Mouse (Mus musculus) left cerebral cortex, postnatal 14 days (tissue): ENCODE measurements around the gene Ick. TPM values are rescaled to one million over a fixed set of nuclear protein-coding genes. Genes with fewer than 3 reads are reported as not detected.
"Not testable (repeated sequence)": the region's sequence is repeated elsewhere in the genome, so short reads cannot be mapped to it uniquely, and the experiment has no call there.

Experiments
- DNase-seq, 2 experiments: peaks; one replicate each; pipeline ENCODE4 v3.0.0; 2021 to 2022; ENCODE audit warnings: low spot score in 2 of 2, mixed read lengths in 1 of 2
- intact Hi-C: fragments of 180-260 bp; cut with DNase I; formaldehyde crosslinking; loops from one replicate; pipeline ENCODE4 v1.15.1; 2025
- total RNA-seq, 2 experiments: library from RNA; stranded (reverse); gene quantifications; 2 replicates each; pipeline ENCODE4 v1.2.3; 2021

The Ick gene
- total RNA-seq, 2 experiments from 2014 or later, result 23.1 to 23.2 TPM

DNA sequence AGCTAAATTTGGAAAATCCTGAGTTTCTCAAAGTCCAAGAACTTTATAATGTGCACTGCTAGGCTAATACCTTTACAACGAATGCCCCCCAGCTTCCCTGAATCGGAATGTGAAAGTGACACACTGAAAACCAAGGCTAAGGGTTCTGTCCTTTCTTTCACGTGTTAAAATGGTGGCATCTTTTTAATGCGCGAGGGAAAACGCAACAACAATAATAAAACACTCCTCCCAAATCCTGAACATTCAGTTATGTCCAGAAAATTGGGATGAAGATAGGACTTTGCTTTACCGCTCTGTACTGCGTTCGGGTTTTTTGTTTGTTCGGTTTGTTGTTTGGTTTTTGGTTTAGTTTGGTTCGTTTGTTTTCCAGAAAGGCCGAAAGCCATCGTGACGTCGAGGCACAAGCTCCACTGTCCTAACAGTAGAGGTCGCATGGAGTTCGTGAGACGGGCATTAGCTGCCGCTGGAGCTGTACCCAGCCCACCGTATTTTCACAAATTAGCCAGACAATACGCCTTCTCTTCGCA is 67.3 kb downstream of the Ick start:
- DNase-seq, result peak; percentile 60 to 68
- intact Hi-C loops, result no loop called here

- peak; percentile 18 to 29 for DNase-seq
- intact Hi-C loops, result loop anchor here (1.0 kb wide), 1 partner anchor 8 kb away; no protein-coding TSS in a partner anchor
These were observed 67.8 kb downstream of the Ick start for GRCm38 (mm10) chr9:78176831-78177230.

GRCm38 (mm10) chr9:78178197-78178596 is 69.2 kb downstream of the Ick start:
- intact Hi-C loops, result no loop called here
- DNase-seq, result no peak

DNA sequence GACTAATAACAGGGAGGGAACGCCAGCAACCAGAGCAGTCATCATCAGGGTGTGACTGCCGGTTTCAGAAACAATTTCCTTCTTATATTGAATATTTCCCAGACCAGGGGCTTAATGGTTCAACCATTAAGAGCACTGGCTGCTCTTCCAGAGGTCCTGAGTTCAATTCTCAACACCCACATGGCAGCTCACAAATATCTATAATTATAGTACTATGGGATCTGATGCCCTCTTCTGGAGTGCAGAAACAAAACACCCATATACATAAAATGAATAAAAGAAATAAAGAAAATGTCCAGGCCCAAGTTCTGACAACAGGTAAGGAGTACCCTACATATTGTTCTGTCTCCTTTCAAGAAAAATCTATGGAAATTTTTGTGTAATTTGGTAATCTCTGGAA is 70.1 kb downstream of the Ick start:
- DNase-seq, result no peak
- intact Hi-C loops, result no loop called here

GRCm38 (mm10) chr9:78182474-78182873 is 73.5 kb downstream of the Ick start, which contains the start of gene Gsta4:
Gene Gsta4 (plus strand): TSS chr9:78182774.
- intact Hi-C loops, result not testable (repeated sequence)

GRCm38 (mm10) chr9:78185686-78186085 is 76.7 kb downstream of the Ick start:
- no peak for DNase-seq
- intact Hi-C loops, result loop anchor here (1.0 kb wide), 1 partner anchor 8 kb away; no protein-coding TSS in a partner anchor

More at GRCm38 (mm10) chr9:78182474-78182873, 73.5 kb downstream of the Ick start, which contains the start of gene Gsta4:
- not testable (repeated sequence) for DNase-seq

- intact Hi-C loops, result no loop called here
- no peak for DNase-seq
These were observed 79.9 kb downstream of the Ick start for GRCm38 (mm10) chr9:78188910-78189309.

DNA sequence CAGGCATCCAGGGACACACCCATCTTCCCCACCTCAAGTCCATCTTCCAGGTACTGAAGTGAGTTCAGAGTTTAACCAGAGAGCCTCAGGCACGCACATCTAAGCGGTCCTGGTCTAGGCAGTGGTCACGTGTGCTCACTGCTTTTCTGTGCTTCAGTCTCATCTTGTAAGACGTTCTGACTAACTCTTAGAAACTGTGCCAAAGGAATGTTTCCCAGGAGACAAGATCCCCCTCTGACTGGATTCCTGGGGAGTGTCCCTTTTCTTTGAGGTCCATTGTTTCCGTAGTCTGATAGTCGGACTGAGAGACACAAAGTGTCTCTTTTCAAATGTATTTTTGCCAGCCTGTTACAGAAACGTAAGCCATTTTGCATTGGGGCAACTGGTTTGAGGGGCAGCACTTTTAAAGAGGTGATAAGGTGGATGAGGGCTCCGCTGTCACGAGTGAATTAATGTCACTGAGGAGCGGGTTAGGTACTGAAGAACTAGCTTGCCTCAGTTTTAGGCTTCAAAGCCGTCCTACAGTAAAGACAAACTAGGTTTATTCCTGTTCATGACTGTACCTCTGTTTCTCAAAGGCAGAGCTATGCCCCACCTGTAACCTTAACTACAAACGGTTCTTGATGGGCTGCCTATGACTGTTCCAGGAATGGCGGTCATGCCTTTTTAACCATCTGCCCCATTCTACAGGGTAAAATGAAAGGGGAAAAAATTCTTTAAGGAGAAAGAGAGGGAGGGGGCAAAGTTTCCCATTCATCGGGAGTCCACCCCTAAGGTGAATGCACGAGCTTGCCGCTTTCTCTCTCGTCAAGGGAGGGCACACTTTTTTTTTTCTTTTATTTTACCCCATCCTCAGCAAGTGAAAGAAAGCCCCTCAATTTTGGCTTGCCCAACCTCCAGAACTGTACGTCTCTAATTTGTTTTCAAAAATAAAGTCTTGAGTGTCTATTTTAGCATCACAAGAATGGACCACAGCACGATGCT is 82.0 kb downstream of the Ick start:
- intact Hi-C loops, result loop anchor here (5.0 to 10.0 kb wide), 2 partner anchors 79 to 254 kb away; partner anchors contain the start of genes Cgas, Gm17324 and Mto1

DNA sequence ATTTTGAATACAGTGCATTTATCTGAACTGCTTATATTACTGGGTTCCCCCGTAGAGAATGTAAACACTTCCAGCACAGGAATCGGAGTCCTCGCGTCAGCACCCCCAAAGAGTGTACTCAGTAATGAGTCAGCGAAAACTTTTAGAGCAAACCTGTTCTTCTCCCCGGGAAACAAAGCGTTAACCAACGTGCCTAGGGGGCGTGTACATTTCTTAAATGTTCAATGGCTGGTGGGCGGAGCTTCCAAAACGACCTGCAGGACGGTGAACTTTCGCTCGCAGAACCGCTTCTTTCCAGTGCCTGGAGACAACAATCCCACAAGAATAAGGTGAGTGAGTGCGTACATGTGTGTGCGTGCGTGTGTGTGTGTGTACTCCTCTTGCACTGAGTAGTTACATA is 82.7 kb downstream of the Ick start:
- DNase-seq, result peak; percentile 31 to 38
- intact Hi-C loops, result loop anchor here (5.0 to 10.0 kb wide), 2 partner anchors 79 to 253 kb away; partner anchors contain the start of genes Cgas, Gm17324 and Mto1

More for the DNA sequence above, 82.0 kb downstream of the Ick start:
- DNase-seq, result peak in 1 of 2 experiments; percentile 54

DNA sequence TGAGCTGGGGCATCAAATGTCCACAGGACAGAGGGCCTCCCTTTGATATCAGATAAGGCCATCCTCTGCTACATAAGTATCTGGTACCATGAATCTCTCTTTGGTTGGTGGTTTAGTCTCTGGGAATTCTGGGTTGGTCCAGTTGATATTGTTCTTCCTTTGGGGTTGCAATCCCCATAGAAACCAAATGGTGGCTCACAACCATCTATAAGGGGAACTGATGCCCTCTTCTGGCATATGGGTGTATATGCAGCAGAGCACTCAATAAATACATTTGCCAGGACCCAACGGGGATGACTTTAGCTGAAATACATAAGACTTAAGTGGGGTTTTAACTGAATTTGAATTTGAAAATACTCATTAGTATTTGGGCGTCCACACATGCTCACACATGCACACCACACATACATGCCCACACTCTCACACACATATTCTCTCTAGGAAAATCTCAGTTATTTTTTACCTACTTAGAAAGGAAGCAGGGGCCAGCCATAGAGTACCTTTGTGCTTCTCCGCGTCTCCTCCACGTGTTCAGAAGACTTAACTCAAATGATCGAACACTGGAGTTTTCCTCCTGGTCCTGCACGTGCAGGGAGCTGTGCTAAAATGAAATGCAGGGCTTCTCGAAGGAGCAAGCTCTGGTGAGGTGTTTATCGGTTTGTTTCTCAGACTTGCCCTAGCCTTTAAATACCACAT is 85.1 kb downstream of the Ick start:
- intact Hi-C loops, result loop anchor here (5.0 to 10.0 kb wide), 2 partner anchors 82 to 251 kb away; partner anchors contain the start of genes Cgas, Gm17324 and Mto1
- peak; percentile 62 to 86 for DNase-seq

DNA sequence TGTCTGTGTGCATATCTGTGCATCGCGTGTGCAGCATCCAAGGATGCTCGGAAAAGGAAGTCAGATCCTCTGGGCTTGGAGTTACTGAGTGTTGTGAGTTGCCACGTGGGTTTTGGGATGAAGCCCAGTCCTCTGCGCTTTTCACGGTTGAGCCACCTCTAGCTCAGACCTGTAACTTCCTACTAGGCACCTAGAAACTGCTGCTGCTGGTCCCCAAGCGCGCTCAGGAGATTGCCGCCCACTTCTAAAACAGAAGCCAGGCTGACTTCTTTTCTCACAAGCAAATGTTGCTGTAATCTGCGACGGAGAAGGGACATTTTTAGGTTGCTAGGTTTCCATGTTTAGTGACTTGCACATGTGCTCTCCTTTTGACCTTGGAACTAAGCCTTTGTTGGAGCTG is 86.0 kb downstream of the Ick start:
- intact Hi-C loops, result loop anchor here (10.0 kb wide), 1 partner anchor 250 kb away; the partner anchor contains the start of genes Cgas, Gm17324 and Mto1
- peak; percentile 31 to 78 for DNase-seq

GRCm38 (mm10) chr9:78197801-78198200 is 88.8 kb downstream of the Ick start:
- intact Hi-C loops, result loop anchor here (10.0 kb wide), 1 partner anchor 247 kb away; the partner anchor contains the start of genes Cgas, Gm17324 and Mto1
- no peak for DNase-seq

- no peak for DNase-seq
- intact Hi-C loops, result no loop called here
These were observed 95.2 kb downstream of the Ick start for GRCm38 (mm10) chr9:78204194-78204593.

- no peak for DNase-seq
- intact Hi-C loops, result no loop called here
These were observed 100.0 kb downstream of the Ick start for GRCm38 (mm10) chr9:78208956-78209355.

DNA sequence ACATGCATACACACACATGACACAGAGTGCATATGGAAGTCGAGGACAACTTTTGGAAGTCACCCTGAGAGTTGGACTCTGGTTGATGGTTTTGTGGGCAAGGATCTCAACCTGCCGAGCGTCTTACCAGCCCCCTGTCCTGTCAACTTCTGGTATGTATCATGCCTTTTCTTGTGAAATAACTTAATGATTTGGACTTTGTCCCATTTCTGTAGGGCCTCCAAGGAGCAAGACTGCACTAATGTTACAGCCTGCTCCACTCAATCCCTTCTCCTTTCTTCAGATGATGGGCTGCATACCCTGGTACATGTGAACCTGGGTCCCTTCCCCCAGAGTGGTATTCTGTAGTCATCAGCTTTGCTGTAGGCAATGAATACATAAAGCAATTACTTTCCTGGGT is 101.1 kb downstream of the Ick start:
- intact Hi-C loops, result no loop called here

GRCm38 (mm10) chr9:78210821-78211220 is 101.8 kb downstream of the Ick start:
- no peak for DNase-seq
- intact Hi-C loops, result no loop called here

More for the DNA sequence above, 101.1 kb downstream of the Ick start:
- no peak for DNase-seq

GRCm38 (mm10) chr9:78211521-78211920 is 102.5 kb downstream of the Ick start:
- no peak for DNase-seq
- intact Hi-C loops, result no loop called here

GRCm38 (mm10) chr9:78212341-78213049 is 103.5 kb downstream of the Ick start:
- intact Hi-C loops, result no loop called here
- DNase-seq, result no peak

DNA sequence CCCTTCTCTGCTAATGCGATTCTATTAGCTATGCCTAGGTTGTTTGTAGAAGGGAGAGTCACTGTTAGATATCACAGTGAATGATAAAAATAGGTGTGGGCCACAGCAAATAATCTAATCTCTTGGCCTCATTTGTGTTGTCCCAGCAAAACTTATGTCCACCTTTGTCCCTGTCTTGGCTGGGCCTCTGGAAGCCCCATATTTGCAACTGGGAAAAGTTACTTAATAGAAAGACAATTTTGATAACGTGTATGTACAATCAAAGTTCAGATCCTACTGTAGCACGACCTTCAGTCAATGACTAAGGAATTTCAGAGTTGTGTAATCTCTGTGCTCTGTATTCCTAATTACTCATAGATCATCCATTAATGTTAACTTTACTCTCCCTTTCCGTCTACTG is 108.1 kb downstream of the Ick start:
- DNase-seq, result no peak
- intact Hi-C loops, result no loop called here
